Mouse (Mus musculus): ENCODE measurements around the gene Enah. TPM values are rescaled to one million over a fixed set of nuclear protein-coding genes. Genes with fewer than 3 reads are reported as not detected.

Enah gene
- polyA plus RNA-seq, 1 experiment from 2014 or later: 23.5 TPM

DNA sequence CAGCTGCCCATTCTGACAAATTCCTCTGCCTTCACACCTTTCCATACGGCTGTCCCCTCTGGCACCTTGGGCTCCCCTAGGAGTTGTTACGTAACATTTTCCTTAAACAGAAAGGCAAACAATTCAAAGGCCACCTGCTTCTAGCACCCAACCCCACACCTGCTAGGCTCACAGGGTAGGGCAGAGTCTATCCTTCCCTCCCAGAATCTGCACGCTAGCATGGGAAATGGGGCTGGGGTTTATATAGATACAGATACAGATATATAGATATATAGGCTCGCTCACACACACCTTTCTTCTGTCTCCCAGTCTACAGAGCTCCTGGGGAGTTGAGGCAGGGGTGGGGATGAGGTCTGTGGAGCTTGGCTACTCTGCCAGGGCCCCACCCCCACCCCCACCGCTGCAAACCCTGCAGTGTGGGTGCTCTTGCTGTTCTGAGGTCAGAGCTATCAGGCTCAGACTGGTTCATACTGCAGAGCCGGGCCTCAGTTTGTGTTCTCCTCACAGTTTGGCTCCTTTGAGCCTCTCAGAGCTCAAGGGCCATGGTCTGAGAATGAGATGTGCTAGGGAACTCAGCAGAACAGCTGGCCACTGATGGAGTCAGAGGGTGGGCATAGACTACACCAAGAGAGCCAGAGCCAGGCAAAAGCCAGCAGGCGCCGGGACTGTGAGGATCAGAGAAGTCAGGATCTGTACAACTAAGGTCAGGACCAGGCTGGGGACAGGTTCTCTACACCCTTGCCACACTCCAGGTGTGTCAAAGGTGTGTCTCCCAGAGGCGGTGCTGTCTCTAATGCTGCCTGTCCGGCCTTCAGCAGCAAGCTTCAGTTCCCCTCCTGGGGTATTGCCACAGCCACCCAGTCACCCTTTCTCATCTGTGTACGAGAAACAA is 154.6 kb downstream of the Enah start:
- H3K4me1 ChIP-seq (ENCODE audit: control insufficient read depth, insufficient read depth, low read depth, low read length): no peaks in the 10 kb centered on the region
- 78% methylated on average over 11 of the region's 11 CpGs for WGBS
- ATAC-seq: no peak
- H3K27me3 ChIP-seq (replicated peaks; ENCODE audit: control insufficient read depth, insufficient read depth, low read length): peaks cover 2% of the 10 kb centered on the region; the same call in 1 of the 2 replicates
- H3K36me3 ChIP-seq (ENCODE audit: control insufficient read depth, insufficient read depth, low read length): no peaks in the 10 kb centered on the region
- H3K4me3 ChIP-seq (ENCODE audit: low read length): no peak overlapping the region
- H3K9ac ChIP-seq (ENCODE audit: low read depth, low read length): no peak overlapping the region
- H3K4me2 ChIP-seq (ENCODE audit: low read length): no peak overlapping the region
- no peaks in the 10 kb centered on the region for H3K9me3 ChIP-seq (ENCODE audit: control insufficient read depth, low read length)
- no peak overlapping the region for H3K27ac ChIP-seq (ENCODE audit: low read depth, low read length)

DNA sequence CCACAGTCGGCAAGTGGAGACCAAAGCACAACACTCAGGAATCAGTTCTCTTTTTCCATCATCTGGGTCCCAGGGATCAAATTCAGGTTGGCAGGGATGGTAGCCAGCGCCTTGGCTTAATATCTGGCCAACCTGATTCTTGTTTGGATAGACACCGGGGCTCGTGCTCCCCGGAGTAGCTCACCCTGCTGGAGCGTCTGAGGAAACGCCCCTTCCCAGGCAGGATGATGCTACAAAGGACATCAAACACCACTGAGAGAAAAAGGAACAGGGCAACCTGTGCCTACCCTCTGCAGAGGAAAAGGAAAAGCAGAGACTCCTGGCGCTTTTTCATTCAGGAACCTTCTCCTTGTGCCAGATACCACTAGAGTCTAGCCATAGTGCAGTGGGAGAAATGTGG is 156.4 kb downstream of the Enah start:
- no peak for ATAC-seq
- no peaks in the 10 kb centered on the region for H3K9me3 ChIP-seq (ENCODE audit: control insufficient read depth, low read length)
- 31% methylated on average over 8 of the region's 8 CpGs for WGBS
- H3K9ac ChIP-seq (ENCODE audit: low read depth, low read length): no peak overlapping the region
- no peaks in the 10 kb centered on the region for H3K36me3 ChIP-seq (ENCODE audit: control insufficient read depth, insufficient read depth, low read length)
- no peaks in the 10 kb centered on the region for H3K4me1 ChIP-seq (ENCODE audit: control insufficient read depth, insufficient read depth, low read depth, low read length)
- no peak overlapping the region for H3K27ac ChIP-seq (ENCODE audit: low read depth, low read length)
- H3K4me2 ChIP-seq (ENCODE audit: low read length): no peak overlapping the region
- peaks cover 2% of the 10 kb centered on the region; the same call in 1 of the 2 replicates for H3K27me3 ChIP-seq (replicated peaks; ENCODE audit: control insufficient read depth, insufficient read depth, low read length)
- H3K4me3 ChIP-seq (ENCODE audit: low read length): no peak overlapping the region

DNA sequence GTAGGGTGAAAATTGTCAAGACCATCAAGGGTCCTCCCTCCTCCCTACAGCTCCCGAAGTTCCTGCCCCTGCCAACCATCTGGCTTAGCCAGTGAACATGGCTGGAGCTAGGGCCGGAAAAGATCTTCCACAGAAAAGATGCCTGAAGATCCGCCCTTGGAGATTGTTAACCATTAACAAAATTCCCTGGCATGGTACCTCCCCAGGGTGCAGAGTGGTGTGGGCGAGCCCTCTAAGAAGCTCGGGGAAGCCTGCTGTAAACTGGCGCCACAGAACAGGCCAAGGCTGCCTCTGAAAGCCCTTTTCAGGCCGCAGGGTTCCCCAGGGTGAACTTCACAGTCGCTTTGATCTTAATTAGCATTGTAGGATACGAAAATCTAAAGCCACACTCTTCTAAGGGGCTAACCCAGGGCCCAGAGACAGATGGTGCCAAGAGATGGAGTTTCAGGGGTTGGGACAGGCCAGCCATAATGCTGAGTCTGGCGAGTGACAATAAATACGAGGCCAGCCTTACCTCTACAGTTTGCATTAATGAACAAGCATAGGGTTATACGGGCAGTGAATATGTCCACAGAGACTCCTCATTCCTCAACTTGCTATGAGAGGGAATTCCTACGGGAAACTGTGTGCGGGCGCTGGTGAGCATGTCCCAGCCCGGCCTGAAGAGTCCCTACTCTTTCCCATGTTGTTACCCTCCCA is 157.0 kb downstream of the Enah start:
- WGBS: 42% methylated on average over 16 of the region's 16 CpGs
- peaks cover 2% of the 10 kb centered on the region; the same call in 1 of the 2 replicates for H3K27me3 ChIP-seq (replicated peaks; ENCODE audit: control insufficient read depth, insufficient read depth, low read length)
- no peak overlapping the region for H3K27ac ChIP-seq (ENCODE audit: low read depth, low read length)

DNA sequence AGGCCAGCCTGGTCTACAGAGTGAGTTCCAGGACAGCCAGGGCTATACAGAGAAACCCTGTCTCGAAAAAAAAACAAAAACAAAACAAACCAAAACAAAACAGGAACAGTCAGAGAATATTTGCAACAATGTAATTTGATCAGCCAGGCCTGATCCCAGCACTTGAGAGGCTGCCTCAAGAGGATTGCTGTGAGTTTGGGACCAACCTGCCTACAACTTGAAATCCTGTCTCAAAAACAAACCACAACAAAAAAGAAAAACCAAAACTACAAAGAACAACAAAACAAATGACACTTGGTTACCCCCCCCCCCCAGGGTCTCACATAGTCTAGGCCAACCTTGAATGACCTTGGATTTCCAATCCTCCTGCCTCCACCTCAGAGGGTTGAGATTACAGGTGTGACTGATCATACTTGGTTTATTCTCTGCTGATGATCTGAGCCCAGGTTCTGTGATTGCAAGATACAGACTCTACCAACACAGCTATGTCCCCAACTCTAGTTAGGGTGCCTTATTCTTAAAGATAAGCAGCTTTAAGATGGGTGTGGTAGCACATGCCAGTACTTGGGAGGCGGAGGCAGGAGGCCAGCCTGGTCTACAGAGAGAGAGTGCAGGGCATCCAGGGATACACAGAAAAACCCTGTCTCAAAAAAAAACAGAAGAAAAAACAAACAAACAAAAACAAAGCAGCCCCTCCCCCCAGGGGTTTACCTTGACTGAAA is 158.4 kb downstream of the Enah start:
- no peak overlapping the region for H3K27ac ChIP-seq (ENCODE audit: low read depth, low read length)
- no peaks in the 10 kb centered on the region for H3K9me3 ChIP-seq (ENCODE audit: control insufficient read depth, low read length)
- no peaks in the 10 kb centered on the region for H3K36me3 ChIP-seq (ENCODE audit: control insufficient read depth, insufficient read depth, low read length)
- 67% methylated on average over 2 of the region's 2 CpGs for WGBS
- H3K9ac ChIP-seq (ENCODE audit: low read depth, low read length): no peak overlapping the region
- H3K4me1 ChIP-seq (ENCODE audit: control insufficient read depth, insufficient read depth, low read depth, low read length): no peaks in the 10 kb centered on the region
- no peak overlapping the region for H3K4me2 ChIP-seq (ENCODE audit: low read length)
- H3K4me3 ChIP-seq (ENCODE audit: low read length): no peak overlapping the region
- no peak for ATAC-seq
- H3K27me3 ChIP-seq (replicated peaks; ENCODE audit: control insufficient read depth, insufficient read depth, low read length): peaks cover 2% of the 10 kb centered on the region; the same call in 1 of the 2 replicates

More for the DNA sequence above, 157.0 kb downstream of the Enah start:
- no peak for ATAC-seq
- H3K9ac ChIP-seq (ENCODE audit: low read depth, low read length): no peak overlapping the region
- H3K4me1 ChIP-seq (ENCODE audit: control insufficient read depth, insufficient read depth, low read depth, low read length): no peaks in the 10 kb centered on the region
- H3K4me2 ChIP-seq (ENCODE audit: low read length): no peak overlapping the region
- H3K4me3 ChIP-seq (ENCODE audit: low read length): no peak overlapping the region
- no peaks in the 10 kb centered on the region for H3K9me3 ChIP-seq (ENCODE audit: control insufficient read depth, low read length)
- no peaks in the 10 kb centered on the region for H3K36me3 ChIP-seq (ENCODE audit: control insufficient read depth, insufficient read depth, low read length)

DNA sequence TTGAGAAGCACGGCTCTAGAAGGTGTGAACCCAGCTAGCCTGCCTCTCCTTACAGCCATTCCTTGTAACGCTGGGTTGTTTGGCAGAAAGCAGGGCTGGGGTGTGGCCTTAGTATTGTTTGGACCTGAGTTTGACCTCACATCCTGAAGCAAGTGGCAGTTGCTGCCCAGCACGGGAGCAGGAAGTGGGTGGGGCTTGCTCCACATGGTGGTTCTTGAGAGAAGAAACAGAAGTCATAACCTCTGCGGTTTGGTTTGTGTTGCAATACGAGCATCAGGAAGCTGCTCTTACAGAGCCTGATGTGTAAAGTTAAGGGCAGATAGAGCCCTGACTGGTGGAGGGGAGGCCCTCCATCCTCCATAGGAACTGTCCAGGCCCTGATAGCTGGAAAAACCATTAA is 159.1 kb downstream of the Enah start:
- ATAC-seq: no peak
- Histone ChIP-seq H3K27me3 (replicated peaks; ENCODE audit: control insufficient read depth, insufficient read depth, low read length) (peaks cover 2% of the 10 kb centered on the region; the same call in 1 of the 2 replicates), H3K4me1 (ENCODE audit: control insufficient read depth, insufficient read depth, low read depth, low read length) (no peaks in the 10 kb centered on the region), H3K9me3 (ENCODE audit: control insufficient read depth, low read length) (no peaks in the 10 kb centered on the region), H3K27ac (ENCODE audit: low read depth, low read length) (no peak overlapping the region), H3K9ac (ENCODE audit: low read depth, low read length) (no peak overlapping the region), H3K4me3 (ENCODE audit: low read length) (no peak overlapping the region), H3K36me3 (ENCODE audit: control insufficient read depth, insufficient read depth, low read length) (no peaks in the 10 kb centered on the region), H3K4me2 (ENCODE audit: low read length) (no peak overlapping the region)
- WGBS: 51% methylated on average over 5 of the region's 5 CpGs

DNA sequence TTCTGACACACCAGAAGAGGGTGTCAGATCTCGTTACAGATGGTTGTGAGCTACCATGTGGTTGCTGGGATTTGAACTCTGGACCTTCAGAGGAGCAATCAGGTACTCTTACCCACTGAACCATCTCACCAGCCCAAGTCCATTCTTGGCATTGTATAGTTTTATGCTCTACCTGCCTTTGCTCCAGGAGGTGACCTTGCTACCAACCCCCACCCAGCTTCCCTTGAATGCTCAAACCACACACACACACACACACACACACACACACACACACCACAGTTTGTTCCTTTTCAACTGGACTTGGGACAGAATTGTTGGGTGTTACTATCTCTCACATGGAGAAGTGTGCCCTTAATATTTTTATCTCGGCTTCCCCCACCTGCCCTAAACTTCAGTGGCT is 163.5 kb downstream of the Enah start:
- 87% methylated on average over 2 of the region's 2 CpGs for WGBS
- Histone ChIP-seq H3K4me3 (ENCODE audit: low read length) (no peak overlapping the region), H3K36me3 (ENCODE audit: control insufficient read depth, insufficient read depth, low read length) (no peaks in the 10 kb centered on the region), H3K27me3 (replicated peaks; ENCODE audit: control insufficient read depth, insufficient read depth, low read length) (no peaks in the 10 kb centered on the region), H3K27ac (ENCODE audit: low read depth, low read length) (no peak overlapping the region), H3K4me2 (ENCODE audit: low read length) (no peak overlapping the region), H3K4me1 (ENCODE audit: control insufficient read depth, insufficient read depth, low read depth, low read length) (peaks cover 2% of the 10 kb centered on the region; the same call in 1 of the 2 replicates), H3K9me3 (ENCODE audit: control insufficient read depth, low read length) (no peaks in the 10 kb centered on the region), H3K9ac (ENCODE audit: low read depth, low read length) (no peak overlapping the region)
- no peak for ATAC-seq

DNA sequence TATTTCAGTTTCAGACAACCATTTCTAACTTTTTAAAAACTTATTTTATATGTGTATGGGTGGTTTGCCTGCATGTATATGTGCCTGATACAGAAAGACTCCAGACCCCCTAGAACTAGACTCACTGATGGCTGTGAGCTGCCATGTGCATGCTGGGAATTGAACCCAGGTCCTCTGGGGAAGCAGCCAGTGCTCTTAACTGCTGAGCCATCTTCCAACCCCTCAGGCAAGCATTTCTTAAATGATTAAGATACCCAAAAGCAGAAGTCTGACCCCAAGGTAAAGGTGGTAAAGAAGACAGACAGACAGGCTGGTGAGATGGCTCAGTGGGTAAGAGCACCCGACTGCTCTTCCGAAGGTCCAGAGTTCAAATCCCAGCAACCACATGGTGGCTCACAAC is 165.0 kb downstream of the Enah start:
- Histone ChIP-seq H3K4me1 (ENCODE audit: control insufficient read depth, insufficient read depth, low read depth, low read length) (peaks cover 2% of the 10 kb centered on the region; the same call in 1 of the 2 replicates), H3K36me3 (ENCODE audit: control insufficient read depth, insufficient read depth, low read length) (no peaks in the 10 kb centered on the region), H3K4me3 (ENCODE audit: low read length) (no peak overlapping the region), H3K4me2 (ENCODE audit: low read length) (no peak overlapping the region), H3K27ac (ENCODE audit: low read depth, low read length) (no peak overlapping the region), H3K27me3 (replicated peaks; ENCODE audit: control insufficient read depth, insufficient read depth, low read length) (no peaks in the 10 kb centered on the region), H3K9ac (ENCODE audit: low read depth, low read length) (no peak overlapping the region), H3K9me3 (ENCODE audit: control insufficient read depth, low read length) (no peaks in the 10 kb centered on the region)
- ATAC-seq: no peak
- 95% methylated on average over 2 of the region's 2 CpGs for WGBS

DNA sequence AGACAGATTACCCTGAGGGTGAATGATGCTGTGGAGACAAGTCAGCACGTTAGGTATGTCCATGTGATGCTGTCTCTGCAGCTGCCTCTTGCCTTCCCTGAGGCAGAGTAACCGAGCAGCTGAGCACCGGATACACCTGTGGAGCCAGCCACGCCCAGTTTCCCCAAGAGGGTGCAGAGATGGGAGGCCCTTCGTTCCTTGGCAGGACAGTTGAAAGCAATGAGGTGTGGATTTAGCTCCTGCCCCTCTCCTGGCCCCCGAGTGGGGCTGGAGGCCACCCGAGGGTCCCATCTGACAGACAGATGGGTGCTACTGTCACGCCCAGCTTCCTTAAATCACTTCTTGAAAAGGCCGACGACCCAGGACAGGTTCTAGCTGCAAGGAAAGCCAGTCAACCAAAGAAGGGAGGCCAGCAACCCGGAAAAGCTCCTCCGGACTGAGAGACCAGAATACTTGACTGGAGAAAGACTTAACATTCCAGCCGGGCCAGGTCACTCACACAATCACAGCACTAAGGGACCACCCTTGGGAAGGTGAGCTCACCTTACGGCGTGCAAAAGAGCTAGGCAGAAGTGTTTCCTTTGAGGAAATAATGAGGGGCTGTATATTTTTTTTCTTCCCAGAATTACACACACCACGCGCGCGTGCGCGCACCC is 166.6 kb downstream of the Enah start:
- 16% methylated on average over 21 of the region's 21 CpGs for WGBS
- Histone ChIP-seq H3K9me3 (ENCODE audit: control insufficient read depth, low read length) (no peaks in the 10 kb centered on the region), H3K4me2 (ENCODE audit: low read length) (peak overlapping the region; percentile 46), H3K27me3 (replicated peaks; ENCODE audit: control insufficient read depth, insufficient read depth, low read length) (no peaks in the 10 kb centered on the region), H3K27ac (ENCODE audit: low read depth, low read length) (no peak overlapping the region), H3K4me3 (ENCODE audit: low read length) (peak overlapping the region; percentile 10; the same call in 1 of the 2 replicates), H3K36me3 (ENCODE audit: control insufficient read depth, insufficient read depth, low read length) (no peaks in the 10 kb centered on the region), H3K9ac (ENCODE audit: low read depth, low read length) (no peak overlapping the region), H3K4me1 (ENCODE audit: control insufficient read depth, insufficient read depth, low read depth, low read length) (peaks cover 2% of the 10 kb centered on the region; the same call in 1 of the 2 replicates)
- ATAC-seq: no peak

All from hindbrain, embryonic 16.5 days (tissue).